Mouse (Mus musculus) lung, embryonic 15.5 days (tissue): ENCODE data around the gene Susd5. TPM values are rescaled to one million over a fixed set of nuclear protein-coding genes. Genes with fewer than 3 reads are reported as not detected.
"Not testable (repeated sequence)": the region's sequence is repeated elsewhere in the genome, so short reads cannot be mapped to it uniquely, and the experiment has no call there.

ENCODE experiments used
- ATAC-seq: fragments of 200-750 bp; cut with Nextera tagmentation; 2 replicates; pipeline ENCODE4 v1.8.0; 2017; ENCODE audit warnings: moderate number of reproducible peaks, borderline replicate concordance; ENCODE audit not compliant: low FRiP score, low TSS enrichment; ENCODE audit errors: extremely low read depth
- H3K27ac ChIP-seq: fragments of 300-500 bp; sonication (generic); 2 replicates; pipeline ENCODE4 v1.5.1; 2015; ENCODE audit warnings: moderate library complexity, mild to moderate bottlenecking, inconsistent platforms
- H3K27me3 ChIP-seq: fragments of 300-500 bp; sonication (generic); 2 replicates; pipeline ENCODE4 v1.6.1; 2015; ENCODE audit warnings: inconsistent platforms
- H3K36me3 ChIP-seq: fragments of 300-500 bp; sonication (generic); 2 replicates; pipeline ENCODE4 v1.6.1; 2015; ENCODE audit warnings: inconsistent platforms
- H3K4me1 ChIP-seq: fragments of 300-500 bp; sonication (generic); 2 replicates; pipeline ENCODE4 v1.6.1; 2015; ENCODE audit warnings: inconsistent platforms
- H3K4me2 ChIP-seq: fragments of 300-500 bp; sonication (generic); 2 replicates; pipeline ENCODE4 v1.6.1; 2015; ENCODE audit warnings: inconsistent platforms, mild to moderate bottlenecking, moderate library complexity
- H3K4me3 ChIP-seq: fragments of 300-500 bp; sonication (generic); 2 replicates; pipeline ENCODE4 v1.5.1; 2015; ENCODE audit warnings: mild to moderate bottlenecking, inconsistent platforms
- H3K9ac ChIP-seq: fragments of 300-500 bp; sonication (generic); 2 replicates; pipeline ENCODE4 v1.6.1; 2015; ENCODE audit warnings: inconsistent platforms
- H3K9me3 ChIP-seq: fragments of 300-500 bp; sonication (generic); 2 replicates; pipeline ENCODE4 v1.6.1; 2016; ENCODE audit warnings: inconsistent platforms
- WGBS: fragments of 180-500 bp; shearing (Covaris S2); methylation state at CpG from one replicate; pipeline ENCODE4 v1.1.7; 2015; 5-methylcytosine and 5-hydroxymethylcytosine counted together
- polyA plus RNA-seq: library from polyadenylated mRNA; unstranded; fragments of >200 nt; fragmentation: Nextera tagmentation; extraction: Ambion mirVana; gene quantifications from 2 replicates; pipeline ENCODE4 v1.2.1, GENCODE M21; 2015

Gene Susd5
- polyA plus RNA-seq, 1 experiment from 2014 or later: 0.89 TPM

GRCm38 (mm10) chr9:114073681-114074080 lies 16.7 kb downstream of the Susd5 start:
- Histone ChIP-seq H3K36me3 (no peaks in the 10 kb centered on the region), H3K9me3 (no peaks in the 10 kb centered on the region), H3K4me1 (no peaks in the 10 kb centered on the region), H3K4me2 (no peak overlapping the region), H3K27ac (no peak overlapping the region), H3K9ac (no peak overlapping the region), H3K27me3 (no peaks in the 10 kb centered on the region), H3K4me3 (no peak overlapping the region)
- WGBS: 85% methylated on average over 19 of the region's 19 CpGs
- no peak for ATAC-seq

DNA sequence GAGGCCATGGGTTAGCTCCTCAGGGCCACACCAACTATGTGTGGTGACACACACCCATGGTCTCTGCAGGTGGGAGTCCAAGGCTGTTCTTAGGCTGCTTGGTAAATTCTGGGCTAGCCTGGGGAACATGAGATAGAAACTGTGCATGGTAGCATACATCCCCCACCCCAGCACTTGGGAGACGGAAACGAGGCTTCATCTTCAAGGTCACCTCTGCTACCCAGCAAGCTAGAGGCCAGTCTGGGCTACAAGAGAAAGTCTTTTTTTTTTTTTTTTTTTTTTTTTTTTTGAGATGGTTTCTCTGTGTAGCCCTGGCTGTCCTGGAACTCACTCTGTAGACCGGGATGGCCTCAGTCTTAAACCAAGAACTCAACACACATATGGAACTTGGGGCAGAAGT lies 29.5 kb downstream of the Susd5 start:
- no peak overlapping the region for H3K9ac ChIP-seq
- no peaks in the 10 kb centered on the region for H3K9me3 ChIP-seq
- no peak overlapping the region for H3K4me3 ChIP-seq
- H3K4me2 ChIP-seq: no peak overlapping the region
- no peaks in the 10 kb centered on the region for H3K4me1 ChIP-seq
- H3K27ac ChIP-seq: no peak overlapping the region
- H3K36me3 ChIP-seq: no peaks in the 10 kb centered on the region
- ATAC-seq: no peak
- no peaks in the 10 kb centered on the region for H3K27me3 ChIP-seq
- 81% methylated on average over 3 of the region's 3 CpGs for WGBS

DNA sequence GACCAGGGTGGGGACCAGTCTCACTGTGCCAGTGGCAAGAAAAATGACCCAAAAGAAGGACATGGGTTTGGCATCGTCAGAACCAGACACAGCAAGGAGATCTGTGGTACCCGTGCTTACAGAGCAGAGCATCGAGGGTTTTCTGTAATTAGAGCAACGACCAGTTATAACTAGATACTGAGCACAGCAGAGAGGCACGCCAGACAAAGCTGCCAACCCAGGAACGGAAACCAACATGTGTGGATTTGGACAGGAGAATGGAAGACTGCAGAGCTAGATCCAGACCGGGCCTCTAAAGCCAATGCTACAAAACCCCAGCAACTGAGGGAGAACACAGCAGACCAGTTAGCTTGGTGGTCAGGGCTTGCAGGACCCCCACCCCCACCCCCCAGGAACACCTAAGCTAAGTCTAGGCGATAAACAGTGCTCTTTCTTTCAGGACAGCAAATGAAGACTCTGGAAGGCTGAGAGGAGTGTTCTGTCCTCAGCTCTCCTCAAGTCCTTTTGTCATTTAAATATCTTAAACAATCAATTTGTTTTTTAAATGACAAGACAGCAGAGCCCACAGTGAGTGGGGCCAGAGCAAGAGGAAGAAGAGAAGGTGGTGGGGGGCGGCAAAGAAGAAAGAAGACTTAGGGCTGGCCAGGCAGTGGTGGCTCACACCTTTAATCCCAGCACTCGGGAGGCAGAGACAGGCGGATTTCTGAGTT lies 30.3 kb downstream of the Susd5 start:
- Histone ChIP-seq H3K36me3 (no peaks in the 10 kb centered on the region), H3K27me3 (no peaks in the 10 kb centered on the region), H3K4me3 (no peak overlapping the region), H3K9me3 (no peaks in the 10 kb centered on the region), H3K4me1 (no peaks in the 10 kb centered on the region), H3K9ac (no peak overlapping the region), H3K4me2 (no peak overlapping the region), H3K27ac (no peak overlapping the region)
- WGBS: 78% methylated on average over 11 of the region's 11 CpGs
- no peak for ATAC-seq

DNA sequence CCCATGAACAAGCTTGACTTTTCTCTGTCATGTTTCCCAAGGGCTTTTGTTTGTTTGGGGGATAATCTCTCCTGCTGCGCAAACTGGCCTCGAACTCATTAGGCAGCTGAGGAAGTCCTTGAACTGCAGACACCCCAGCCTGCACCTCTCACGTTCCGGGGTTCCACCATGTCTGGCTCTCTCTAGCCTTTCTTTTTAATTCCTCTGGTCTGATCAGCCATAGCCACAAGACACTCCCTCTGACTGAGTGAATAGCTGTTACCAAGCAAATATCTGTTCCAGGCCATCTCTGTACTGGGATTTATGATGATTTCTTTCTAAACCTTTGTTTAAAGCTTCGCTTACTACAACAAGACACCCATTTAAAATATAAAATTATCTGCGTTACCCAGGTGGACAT lies 31.9 kb downstream of the Susd5 start:
- not testable (repeated sequence) for H3K4me3 ChIP-seq, H3K4me2 ChIP-seq, H3K4me1 ChIP-seq, H3K27ac ChIP-seq, ATAC-seq, H3K9me3 ChIP-seq, H3K27me3 ChIP-seq, H3K9ac ChIP-seq, H3K36me3 ChIP-seq
- WGBS: 82% methylated on average over 6 of the region's 6 CpGs

DNA sequence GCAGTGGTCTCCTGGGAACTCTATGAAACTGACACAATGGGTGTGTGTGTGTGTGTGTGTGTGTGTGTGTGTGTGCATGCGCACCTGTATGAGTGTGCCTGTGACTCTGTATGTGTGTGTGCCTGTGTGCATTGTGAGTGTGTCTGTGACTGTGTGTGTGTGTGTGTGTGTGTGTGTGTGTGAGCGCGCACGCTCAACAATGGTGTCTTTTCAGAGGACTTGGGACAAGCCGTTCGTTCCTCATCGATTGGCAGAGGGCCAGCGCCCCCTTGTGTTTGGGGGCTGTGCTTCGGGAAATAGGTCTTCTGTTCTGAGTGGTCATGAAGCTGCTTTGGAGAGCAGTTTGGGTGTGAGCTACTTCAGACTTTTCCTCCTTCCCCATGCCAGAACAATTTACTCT lies 35.2 kb downstream of the Susd5 start:
- not testable (repeated sequence) for H3K4me2 ChIP-seq, H3K4me3 ChIP-seq, H3K36me3 ChIP-seq, H3K9me3 ChIP-seq, H3K4me1 ChIP-seq, H3K9ac ChIP-seq, H3K27me3 ChIP-seq, ATAC-seq, H3K27ac ChIP-seq
- WGBS: 10% methylated on average over 9 of the region's 9 CpGs

DNA sequence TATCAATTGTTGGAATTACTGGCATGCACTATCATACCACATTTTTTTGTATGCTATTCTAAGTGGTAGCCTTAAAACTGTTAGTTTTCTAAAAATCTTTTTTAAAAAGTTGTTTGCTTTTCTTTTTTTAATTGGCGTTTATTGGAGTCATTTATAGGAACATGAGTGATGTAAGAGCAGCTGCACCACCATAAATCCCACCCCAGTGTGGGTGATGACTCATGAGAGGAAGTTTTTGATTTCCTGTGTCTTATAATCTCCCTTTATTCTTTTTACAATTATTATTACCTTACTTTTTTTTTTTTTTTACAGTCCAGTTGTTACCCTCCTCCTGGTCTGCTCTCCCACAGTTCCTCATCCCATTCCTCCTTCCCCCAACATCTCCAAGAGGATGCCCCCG lies 37.9 kb downstream of the Susd5 start:
- no peaks in the 10 kb centered on the region for H3K4me1 ChIP-seq
- H3K27ac ChIP-seq: no peak overlapping the region
- H3K27me3 ChIP-seq: no peaks in the 10 kb centered on the region
- no peak overlapping the region for H3K9ac ChIP-seq
- no peak overlapping the region for H3K4me2 ChIP-seq
- no peaks in the 10 kb centered on the region for H3K36me3 ChIP-seq
- no peaks in the 10 kb centered on the region for H3K9me3 ChIP-seq
- WGBS: 85% methylated on average over 2 of the region's 2 CpGs
- H3K4me3 ChIP-seq: no peak overlapping the region
- no peak for ATAC-seq

DNA sequence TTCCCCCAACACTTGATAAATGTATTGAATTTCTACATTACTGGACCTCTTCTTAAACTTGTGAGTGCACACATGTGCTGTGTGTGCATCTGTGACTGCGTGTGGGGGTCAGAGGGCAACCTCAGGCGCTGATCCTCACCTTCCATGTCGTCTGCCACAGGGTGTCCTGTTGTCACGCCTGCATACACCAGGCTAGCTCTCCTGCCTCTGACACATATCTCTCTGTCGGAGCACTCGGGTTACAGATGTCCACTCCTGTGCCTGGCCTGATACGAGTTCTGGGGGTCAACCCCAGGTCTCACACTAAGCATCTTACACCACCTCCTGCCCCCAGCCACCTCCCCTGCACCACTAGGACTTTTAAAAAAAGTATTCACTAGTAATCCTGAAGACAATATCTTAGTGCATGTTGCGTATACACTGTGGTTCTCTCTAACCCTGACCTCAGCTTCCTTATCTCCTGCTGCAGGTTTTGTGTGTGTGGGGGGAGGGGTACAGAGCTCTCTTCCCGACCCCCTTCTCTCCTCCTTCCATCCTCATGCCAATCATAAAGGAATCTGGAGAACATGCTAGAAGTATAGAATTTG lies 41.9 kb downstream of the Susd5 start:
- no peak for ATAC-seq
- H3K27ac ChIP-seq: no peak overlapping the region
- H3K4me1 ChIP-seq: no peaks in the 10 kb centered on the region
- H3K4me3 ChIP-seq: no peak overlapping the region
- WGBS: 45% methylated on average over 9 of the region's 9 CpGs
- H3K27me3 ChIP-seq: no peaks in the 10 kb centered on the region
- no peaks in the 10 kb centered on the region for H3K36me3 ChIP-seq
- no peak overlapping the region for H3K4me2 ChIP-seq
- H3K9ac ChIP-seq: no peak overlapping the region
- no peaks in the 10 kb centered on the region for H3K9me3 ChIP-seq

DNA sequence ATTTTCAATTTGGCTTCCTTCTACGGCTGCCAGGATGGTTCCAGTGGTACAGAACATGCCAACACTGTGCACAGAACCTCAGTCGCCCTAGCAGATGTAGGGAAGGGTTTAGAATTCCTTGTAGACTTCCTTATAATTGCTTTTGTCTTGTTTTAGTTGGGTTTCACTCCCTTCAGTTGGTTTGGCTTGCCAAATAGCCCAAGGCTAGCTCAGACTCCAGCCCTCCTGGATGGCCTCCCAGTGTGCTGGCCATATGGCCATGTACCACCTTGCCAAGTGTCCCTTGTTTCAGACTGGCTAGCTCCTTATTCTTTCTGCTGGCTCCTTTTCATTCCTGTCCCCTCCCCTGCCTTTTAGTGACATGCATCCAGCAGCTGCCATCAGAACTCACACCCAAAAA lies 53.3 kb downstream of the Susd5 start:
- ATAC-seq: no peak
- no peaks in the 10 kb centered on the region for H3K9me3 ChIP-seq
- WGBS: 62% methylated on average over 2 of the region's 2 CpGs

DNA sequence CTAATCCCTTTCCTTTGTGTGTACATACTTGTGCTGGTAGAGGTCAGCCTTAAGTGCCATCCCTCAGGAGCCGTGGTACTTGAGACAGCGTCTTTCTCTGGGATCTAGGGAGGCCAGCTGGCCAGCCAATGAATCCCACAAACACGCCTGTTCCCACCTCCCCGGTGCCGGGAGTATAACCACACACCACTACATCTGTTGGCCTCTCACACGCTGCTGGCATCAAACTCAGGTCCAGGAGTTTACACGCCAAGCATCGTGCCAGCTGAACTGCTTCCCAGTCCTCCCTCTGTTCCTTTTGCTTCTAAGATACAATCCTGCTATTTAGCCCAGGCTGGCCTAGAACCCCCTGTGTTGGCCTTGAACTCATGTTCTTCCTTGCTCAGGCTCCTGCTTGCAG lies 54.2 kb downstream of the Susd5 start:
- no peaks in the 10 kb centered on the region for H3K4me1 ChIP-seq
- no peak overlapping the region for H3K9ac ChIP-seq
- no peak overlapping the region for H3K4me3 ChIP-seq
- no peaks in the 10 kb centered on the region for H3K27me3 ChIP-seq
- ATAC-seq: no peak
- 81% methylated on average over 8 of the region's 8 CpGs for WGBS
- no peak overlapping the region for H3K4me2 ChIP-seq
- H3K36me3 ChIP-seq: no peaks in the 10 kb centered on the region
- no peak overlapping the region for H3K27ac ChIP-seq
- H3K9me3 ChIP-seq: no peaks in the 10 kb centered on the region

More for the DNA sequence above, 53.3 kb downstream of the Susd5 start:
- Histone ChIP-seq H3K27ac (no peak overlapping the region), H3K4me2 (no peak overlapping the region), H3K27me3 (no peaks in the 10 kb centered on the region), H3K9ac (no peak overlapping the region), H3K4me1 (no peaks in the 10 kb centered on the region), H3K36me3 (no peaks in the 10 kb centered on the region), H3K4me3 (no peak overlapping the region)

- Histone ChIP-seq H3K4me3 (no peak overlapping the region), H3K27me3 (no peaks in the 10 kb centered on the region), H3K4me1 (no peaks in the 10 kb centered on the region), H3K9me3 (no peaks in the 10 kb centered on the region), H3K36me3 (no peaks in the 10 kb centered on the region), H3K4me2 (no peak overlapping the region), H3K27ac (no peak overlapping the region), H3K9ac (no peak overlapping the region)
- no peak for ATAC-seq
- WGBS: 29% methylated on average over 6 of the region's 6 CpGs
Measured at GRCm38 (mm10) chr9:114112226-114112625, 55.3 kb downstream of the Susd5 start.

DNA sequence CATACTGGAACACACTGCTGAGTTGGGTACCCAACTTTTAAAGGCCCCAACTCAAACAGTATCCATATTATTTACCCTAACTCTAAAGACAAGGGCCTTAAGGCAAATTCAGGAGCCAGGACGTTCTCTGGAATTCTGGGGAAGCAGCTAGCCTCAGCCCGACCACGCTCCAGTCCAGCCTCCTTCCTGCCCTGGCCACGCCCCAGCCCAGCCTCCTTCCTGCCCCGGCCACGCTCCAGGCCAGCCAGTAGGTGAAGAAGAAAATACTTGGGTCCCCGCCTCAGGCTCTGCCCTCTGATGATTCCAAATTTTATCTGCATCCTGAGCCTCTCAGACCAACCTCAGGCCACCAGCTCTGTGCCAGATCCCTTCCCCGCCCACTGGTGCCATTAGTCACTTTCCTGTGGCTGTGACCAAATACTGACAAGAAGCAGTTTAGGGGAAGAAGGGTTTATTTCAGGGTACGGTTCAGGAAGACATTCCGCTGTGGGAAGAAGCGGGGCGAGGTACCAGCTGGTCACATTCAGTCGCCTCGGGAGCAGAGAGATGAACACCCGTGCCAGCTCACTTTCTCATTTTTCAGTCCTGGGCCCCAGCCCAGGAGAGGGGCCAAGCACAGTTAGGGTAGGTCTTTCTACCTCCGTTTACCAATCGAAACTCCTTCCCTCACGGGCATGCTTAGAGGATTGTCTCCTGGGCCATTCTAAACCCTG lies 57.1 kb downstream of the Susd5 start:
- no peak for ATAC-seq
- Histone ChIP-seq H3K27me3 (no peaks in the 10 kb centered on the region), H3K27ac (no peak overlapping the region), H3K4me1 (no peaks in the 10 kb centered on the region), H3K4me3 (no peak overlapping the region), H3K36me3 (no peaks in the 10 kb centered on the region), H3K9me3 (no peaks in the 10 kb centered on the region), H3K4me2 (no peak overlapping the region), H3K9ac (no peak overlapping the region)
- 74% methylated on average over 18 of the region's 18 CpGs for WGBS

DNA sequence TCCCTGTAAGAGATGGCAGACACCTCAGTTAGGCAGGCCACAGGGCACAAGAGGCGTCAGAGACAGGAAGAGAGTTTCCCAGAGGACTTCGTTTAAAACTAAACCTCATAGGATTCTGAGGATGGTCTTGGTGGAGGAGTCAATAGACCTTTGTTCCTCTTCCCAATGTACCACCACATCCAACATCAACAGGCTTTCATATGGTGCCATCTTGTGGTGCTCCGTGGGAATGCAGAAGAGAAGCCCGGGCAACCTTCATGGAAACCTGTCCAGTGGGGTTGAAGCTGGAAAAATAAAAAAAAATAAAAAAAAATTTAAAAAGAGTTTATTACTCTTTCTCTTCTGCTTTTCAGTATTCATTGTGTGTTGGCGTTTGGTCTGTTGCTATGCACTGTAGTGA lies 59.7 kb downstream of the Susd5 start:
- H3K4me2 ChIP-seq, H3K27me3 ChIP-seq, H3K27ac ChIP-seq, H3K36me3 ChIP-seq, H3K9ac ChIP-seq, H3K4me3 ChIP-seq, H3K9me3 ChIP-seq, H3K4me1 ChIP-seq, ATAC-seq: not testable (repeated sequence)
- 14% methylated on average over 5 of the region's 5 CpGs for WGBS
